Mouse (Mus musculus): Measurements from ENCODE around the gene Mtpn.

DNA sequence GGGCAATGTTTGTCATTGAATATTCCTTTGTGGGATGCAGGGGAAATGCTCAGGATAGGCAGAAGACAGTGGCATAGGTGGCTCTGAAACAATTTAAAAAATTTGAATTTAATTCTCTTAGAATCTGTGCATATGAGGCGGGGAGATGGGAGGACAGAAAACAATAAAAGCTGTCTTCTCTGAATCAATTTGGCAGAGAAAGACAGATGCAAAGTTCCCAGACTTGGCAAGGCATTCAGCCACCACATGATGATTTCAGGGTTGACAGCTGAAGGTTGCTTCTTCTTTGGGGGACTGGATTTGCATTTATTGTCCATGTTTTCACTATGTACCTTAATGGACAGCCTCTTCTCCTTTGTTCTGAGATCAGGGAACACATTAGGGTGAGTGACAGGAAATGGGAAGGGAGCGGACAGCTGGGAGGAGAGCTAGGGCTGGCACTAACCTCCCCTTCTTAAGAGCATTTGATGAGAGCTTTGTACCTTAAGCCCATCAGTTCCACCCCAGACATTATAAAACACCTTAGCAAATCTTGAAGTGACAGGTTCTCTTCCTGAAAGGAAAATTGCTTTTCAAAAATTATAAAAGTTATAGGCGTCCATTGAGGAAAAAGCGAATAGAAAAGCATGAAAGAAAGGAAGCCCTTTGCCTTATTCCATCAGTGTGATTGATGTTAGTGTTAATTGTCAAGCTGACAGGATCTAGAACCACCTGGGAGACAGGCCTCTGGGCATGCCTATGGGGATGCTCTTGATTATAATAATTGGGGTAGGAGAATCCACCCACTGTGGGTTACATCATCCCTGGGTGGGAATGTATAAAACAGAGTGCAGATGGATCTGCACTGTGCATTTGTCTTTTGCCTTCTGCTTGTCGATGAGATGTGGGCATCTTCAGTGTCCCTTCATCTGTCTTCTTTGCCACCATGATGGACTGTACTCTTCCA, 76.0 kb downstream of the Mtpn start:
- TF ChIP-seq CTCF (IDR thresholded peaks at IDR 0.05; ENCODE audit: low read depth) (no peak), EP300 (IDR thresholded peaks at IDR 0.05; ENCODE audit: low read depth) (no peak)
